Mouse (Mus musculus) erythroblast, embryonic 14.5 days (primary cell): ENCODE measurements around the gene Teddm3. TPM values are rescaled to one million over a fixed set of nuclear protein-coding genes. Genes with fewer than 3 reads are reported as not detected.
"Not testable (repeated sequence)": the region's sequence is repeated elsewhere in the genome, so short reads cannot be mapped to it uniquely, and the experiment has no call there.

Source experiments
- H3K27me3 ChIP-seq: 2 replicates; pipeline ENCODE4 v1.6.1; 2012; ENCODE audit warnings: inconsistent platforms; ENCODE audit not compliant: control insufficient read depth
- H3K36me3 ChIP-seq: 2 replicates; pipeline ENCODE4 v1.6.1; 2012; ENCODE audit warnings: mild to moderate bottlenecking, inconsistent platforms; ENCODE audit not compliant: control insufficient read depth
- H3K4me1 ChIP-seq: 2 replicates; pipeline ENCODE4 v1.6.1; 2012; ENCODE audit warnings: inconsistent platforms; ENCODE audit not compliant: control insufficient read depth
- H3K4me3 ChIP-seq: replicated peaks from 2 replicates; pipeline ENCODE3; 2012; ENCODE audit warnings: moderate library complexity, mild to moderate bottlenecking, inconsistent platforms
- H3K9me3 ChIP-seq: 2 replicates; pipeline ENCODE4 v1.6.1; 2012; ENCODE audit warnings: low read length, inconsistent platforms, mixed read lengths; ENCODE audit not compliant: control insufficient read depth
- GATA1 ChIP-seq: IDR thresholded peaks from 2 replicates; pipeline ENCODE4 v1.6.1; 2012; ENCODE audit warnings: low read length, inconsistent platforms, mixed read lengths
- TAL1 ChIP-seq: IDR thresholded peaks from 3 replicates; pipeline ENCODE4 v1.6.1; 2012; ENCODE audit warnings: low read length, inconsistent platforms, mixed read lengths
- polyA plus RNA-seq: library from polyadenylated mRNA; stranded (reverse); fragments of >175 nt; gene quantifications from 2 replicates; pipeline ENCODE4 v1.2.3, GENCODE M21; 2012

Gene Teddm3
- polyA plus RNA-seq = not detected in 2 replicates

GRCm38 (mm10) chr16:21153900-21154299 is at the start of gene Teddm3:
Gene Teddm3 (minus strand): TSS chr16:21154000.
- H3K36me3 ChIP-seq, H3K4me3 ChIP-seq, H3K27me3 ChIP-seq, H3K9me3 ChIP-seq, H3K4me1 ChIP-seq: not testable (repeated sequence)

- Histone ChIP-seq H3K4me3 (no peak overlapping the region), H3K27me3 (peaks cover 53% of the 10 kb centered on the region), H3K9me3 (peaks cover 7% of the 10 kb centered on the region), H3K4me1 (peaks cover 5% of the 10 kb centered on the region), H3K36me3 (no peaks in the 10 kb centered on the region)
- TF ChIP-seq GATA1 = no peak
These were observed 48.9 kb upstream of the Teddm3 start for GRCm38 (mm10) chr16:21202731-21203130.

GRCm38 (mm10) chr16:21199426-21199825 is 45.6 kb upstream of the Teddm3 start:
- TF ChIP-seq GATA1 (no peak), TAL1 (no peak)
- H3K4me1 ChIP-seq = peaks cover under 1% of the 10 kb centered on the region
- H3K4me3 ChIP-seq = no peak overlapping the region
- no peaks in the 10 kb centered on the region for H3K36me3 ChIP-seq
- peaks cover 2% of the 10 kb centered on the region for H3K9me3 ChIP-seq
- peaks cover 20% of the 10 kb centered on the region for H3K27me3 ChIP-seq

GRCm38 (mm10) chr16:21198529-21198928 is 44.7 kb upstream of the Teddm3 start:
- peaks cover 12% of the 10 kb centered on the region for H3K27me3 ChIP-seq
- TF ChIP-seq TAL1 (no peak), GATA1 (no peak)
- no peaks in the 10 kb centered on the region for H3K9me3 ChIP-seq
- H3K36me3 ChIP-seq = no peaks in the 10 kb centered on the region
- H3K4me3 ChIP-seq = no peak overlapping the region
- H3K4me1 ChIP-seq = no peaks in the 10 kb centered on the region

- no peak overlapping the region for H3K4me3 ChIP-seq
- no peaks in the 10 kb centered on the region for H3K36me3 ChIP-seq
- H3K27me3 ChIP-seq = peaks cover 10% of the 10 kb centered on the region
- no peak for TF ChIP-seq TAL1
- no peak for TF ChIP-seq GATA1
- no peaks in the 10 kb centered on the region for H3K9me3 ChIP-seq
- H3K4me1 ChIP-seq = no peaks in the 10 kb centered on the region
These were observed 44.2 kb upstream of the Teddm3 start for GRCm38 (mm10) chr16:21198006-21198405.

GRCm38 (mm10) chr16:21197542-21197941 is 43.7 kb upstream of the Teddm3 start:
- Histone ChIP-seq H3K4me3 (no peak overlapping the region), H3K4me1 (no peaks in the 10 kb centered on the region), H3K9me3 (no peaks in the 10 kb centered on the region), H3K27me3 (peaks cover 8% of the 10 kb centered on the region), H3K36me3 (no peaks in the 10 kb centered on the region)
- no peak for TF ChIP-seq TAL1
- no peak for TF ChIP-seq GATA1

- no peaks in the 10 kb centered on the region for H3K9me3 ChIP-seq
- no peaks in the 10 kb centered on the region for H3K4me1 ChIP-seq
- no peak overlapping the region for H3K4me3 ChIP-seq
- no peaks in the 10 kb centered on the region for H3K36me3 ChIP-seq
- no peak for TF ChIP-seq GATA1
- no peak for TF ChIP-seq TAL1
- peaks cover under 1% of the 10 kb centered on the region; the same call in 1 of the 2 replicates for H3K27me3 ChIP-seq
These were observed 42.8 kb upstream of the Teddm3 start for GRCm38 (mm10) chr16:21196576-21196975.

GRCm38 (mm10) chr16:21195260-21195866 is 41.6 kb upstream of the Teddm3 start:
- H3K9me3 ChIP-seq = no peaks in the 10 kb centered on the region
- no peaks in the 10 kb centered on the region for H3K36me3 ChIP-seq
- H3K4me3 ChIP-seq = no peak overlapping the region
- TF ChIP-seq GATA1 (no peak), TAL1 (no peak)
- no peaks in the 10 kb centered on the region for H3K27me3 ChIP-seq
- no peaks in the 10 kb centered on the region for H3K4me1 ChIP-seq

- Histone ChIP-seq H3K4me1 (no peaks in the 10 kb centered on the region), H3K4me3 (no peak overlapping the region), H3K27me3 (no peaks in the 10 kb centered on the region), H3K9me3 (no peaks in the 10 kb centered on the region), H3K36me3 (no peaks in the 10 kb centered on the region)
- TF ChIP-seq GATA1 (no peak), TAL1 (no peak)
These were observed 40.4 kb upstream of the Teddm3 start for GRCm38 (mm10) chr16:21194182-21194581.

- Histone ChIP-seq H3K36me3 (no peaks in the 10 kb centered on the region), H3K9me3 (no peaks in the 10 kb centered on the region), H3K4me1 (no peaks in the 10 kb centered on the region), H3K4me3 (no peak overlapping the region), H3K27me3 (no peaks in the 10 kb centered on the region)
- TF ChIP-seq TAL1 (no peak), GATA1 (no peak)
These were observed 38.9 kb upstream of the Teddm3 start for GRCm38 (mm10) chr16:21192509-21193354.
